Mouse (Mus musculus) ES-Bruce4 (cell line): Measurements from ENCODE around the gene Pnpla7.

Experiments used
- EP300 ChIP-seq: IDR thresholded peaks from 2 replicates; pipeline ENCODE4 v1.6.1; 2011; ENCODE audit warnings: low read depth, low read length; ENCODE audit not compliant: insufficient read depth
- POLR2A ChIP-seq: IDR thresholded peaks from one replicate; pipeline ENCODE4 v1.8.1; 2011; ENCODE audit warnings: low read length; ENCODE audit not compliant: insufficient read depth

GRCm38 (mm10) chr2:25083697-25084096, 107.9 kb downstream of the Pnpla7 start:
- TF ChIP-seq POLR2A = no peak
- no peak for TF ChIP-seq EP300
